Mouse (Mus musculus): Measurements from ENCODE around the gene AI413582.

AI413582 gene

GRCm38 (mm10) chr17:27565163-27565941 lies at the start of gene AI413582:
Gene AI413582, minus strand, starts transcription at chr17:27565756.
- DNase-seq (ENCODE audit: low read depth) = no peak

GRCm38 (mm10) chr17:27613016-27613415 lies 47.5 kb upstream of the AI413582 start:
- DNase-seq (ENCODE audit: low read depth) = no peak

GRCm38 (mm10) chr17:27611994-27612393 lies 46.4 kb upstream of the AI413582 start:
- no peak for DNase-seq (ENCODE audit: low read depth)

- DNase-seq (ENCODE audit: low read depth) = no peak
Observed at GRCm38 (mm10) chr17:27611519-27611884, 45.9 kb upstream of the AI413582 start.

- no peak for DNase-seq (ENCODE audit: low read depth)
Observed at GRCm38 (mm10) chr17:27610679-27611518, 45.3 kb upstream of the AI413582 start.

GRCm38 (mm10) chr17:27609576-27609975 lies 44.0 kb upstream of the AI413582 start:
- no peak for DNase-seq (ENCODE audit: low read depth)

GRCm38 (mm10) chr17:27603522-27604234 lies 38.1 kb upstream of the AI413582 start:
- DNase-seq (ENCODE audit: low read depth) = no peak

GRCm38 (mm10) chr17:27603036-27603435 lies 37.5 kb upstream of the AI413582 start:
- DNase-seq (ENCODE audit: low read depth) = no peak

GRCm38 (mm10) chr17:27600869-27601268 lies 35.3 kb upstream of the AI413582 start:
- DNase-seq (ENCODE audit: low read depth) = no peak

- DNase-seq (ENCODE audit: low read depth) = no peak
Observed at GRCm38 (mm10) chr17:27600286-27600685, 34.7 kb upstream of the AI413582 start.

GRCm38 (mm10) chr17:27596376-27597190 lies 31.0 kb upstream of the AI413582 start:
- DNase-seq (ENCODE audit: low read depth) = no peak

- DNase-seq (ENCODE audit: low read depth) = no peak
Observed at GRCm38 (mm10) chr17:27595659-27596375, 30.3 kb upstream of the AI413582 start.

- no peak for DNase-seq (ENCODE audit: low read depth)
Observed at GRCm38 (mm10) chr17:27592565-27592910, 27.0 kb upstream of the AI413582 start.

GRCm38 (mm10) chr17:27591826-27592564 lies 26.4 kb upstream of the AI413582 start:
- no peak for DNase-seq (ENCODE audit: low read depth)

GRCm38 (mm10) chr17:27588231-27588630 lies 22.7 kb upstream of the AI413582 start:
- DNase-seq (ENCODE audit: low read depth) = no peak

GRCm38 (mm10) chr17:27587252-27587651 lies 21.7 kb upstream of the AI413582 start:
- no peak for DNase-seq (ENCODE audit: low read depth)

- DNase-seq (ENCODE audit: low read depth) = no peak
Observed at GRCm38 (mm10) chr17:27586661-27587060, 21.1 kb upstream of the AI413582 start.

- no peak for DNase-seq (ENCODE audit: low read depth)
Observed at GRCm38 (mm10) chr17:27583185-27583894, 17.8 kb upstream of the AI413582 start.

- DNase-seq (ENCODE audit: low read depth) = no peak
Observed at GRCm38 (mm10) chr17:27580392-27581068, 15.0 kb upstream of the AI413582 start.
